Mouse (Mus musculus) retina, postnatal 1 day (tissue): ENCODE data around the gene Tmem116.

ENCODE experiments used
- DNase-seq: peaks from one replicate; pipeline ENCODE4 v3.0.0-alpha.2; 2012

Gene Tmem116

GRCm38 (mm10) chr5:121543370-121543769, 91.7 kb downstream of the Tmem116 start:
- no peak for DNase-seq

- peak; percentile 62 for DNase-seq
Observed at GRCm38 (mm10) chr5:121544910-121545792, 93.5 kb downstream of the Tmem116 start, which contains the start of the genes Adam1a and Gm42878. TSS of gene Adam1a (minus strand) at chr5:121545482. TSS of gene Gm42878 (minus strand) at chr5:121545482.

GRCm38 (mm10) chr5:121545793-121546529, 94.3 kb downstream of the Tmem116 start, which contains the start of gene Mapkapk5:
TSS of gene Mapkapk5 (minus strand) at chr5:121545905.
- DNase-seq: peak; percentile 97

- peak; percentile 55 for DNase-seq
Observed at GRCm38 (mm10) chr5:121546530-121546895, 94.8 kb downstream of the Tmem116 start.

- DNase-seq: no peak
Observed at GRCm38 (mm10) chr5:121547084-121547483, 95.4 kb downstream of the Tmem116 start.

GRCm38 (mm10) chr5:121549196-121549595, 97.5 kb downstream of the Tmem116 start:
- no peak for DNase-seq

GRCm38 (mm10) chr5:121562436-121562835, 110.7 kb downstream of the Tmem116 start:
- DNase-seq: peak; percentile 4

GRCm38 (mm10) chr5:121564468-121564895, 112.8 kb downstream of the Tmem116 start:
- peak; percentile 89 for DNase-seq

- no peak for DNase-seq
Observed at GRCm38 (mm10) chr5:121566035-121566681, 114.5 kb downstream of the Tmem116 start.

- no peak for DNase-seq
Observed at GRCm38 (mm10) chr5:121569881-121570420, 118.3 kb downstream of the Tmem116 start.

- DNase-seq: no peak
Observed at GRCm38 (mm10) chr5:121570787-121571186, 119.1 kb downstream of the Tmem116 start.
